ENCODE assay signal across 9 mouse cellular contexts in genomic region chr15:89425711-89426121, GRCm38 (mm10). TPM values are rescaled to one million over a fixed set of nuclear protein-coding genes. Genes with fewer than 3 reads are reported as not detected.
DNase-seq lines count a peak whose midpoint lies in the region; ATAC-seq and TF ChIP-seq lines count a peak whose summit lies in the region.
"Had no signal": no experiment of that assay in that cellular context is flagged by ENCODE, and none has a peak within 500 bp of the region (broad histone marks: within the 10 kb centered on the region; RNA-seq: fewer than 3 reads in every experiment).

Gene Cpt1b, minus strand, starts transcription at chr15:89425863.

- H3K4me3 ChIP-seq in midbrain, embryonic 10.5 days, result peak within 1 kb of the TSS; percentile 23; the same call in 1 of the 2 replicates
- H3K4me3 ChIP-seq in midbrain, postnatal 0 days (ENCODE audit: low read depth, low read length), result no peak within 1 kb of the TSS
- no peak within 1 kb of the TSS for H3K4me3 ChIP-seq in kidney, embryonic 15.5 days (replicated peaks)

- H3K9ac ChIP-seq in midbrain, postnatal 0 days (replicated peaks; ENCODE audit: low read length, poor library complexity, severe bottlenecking), result no peak within 1 kb of the TSS
- H3K9ac ChIP-seq in kidney, embryonic 15.5 days, result no peak within 1 kb of the TSS

- H3K4me2 ChIP-seq in midbrain, postnatal 0 days (ENCODE audit: low read depth, low read length, poor library complexity, severe bottlenecking), result no peak within 1 kb of the TSS
- H3K4me2 ChIP-seq in kidney, embryonic 15.5 days, result peak within 1 kb of the TSS; percentile 45

- no peak for ATAC-seq in midbrain, postnatal 0 days (ENCODE audit: low FRiP score)
- ATAC-seq in kidney, embryonic 15.5 days (replicated peaks; ENCODE audit: low FRiP score), result no peak
- no peak for ATAC-seq in granulocyte monocyte progenitor cell, adult 5-6 weeks (replicated peaks; ENCODE audit: poor library complexity, severe bottlenecking)

- H3K27ac ChIP-seq in midbrain, embryonic 10.5 days (replicated peaks), result no peak within 1 kb of the TSS; the same call in 1 of the 2 replicates
- no peak within 1 kb of the TSS for H3K27ac ChIP-seq in midbrain, postnatal 0 days (ENCODE audit: low read depth, low read length)
- H3K27ac ChIP-seq in kidney, embryonic 15.5 days, result no peak within 1 kb of the TSS

- no peak for TF ChIP-seq CTCF in midbrain, postnatal 0 days (IDR thresholded peaks at IDR 0.05)

- DNase-seq in midbrain, embryonic 10.5 days (ENCODE audit: low spot score), result no peak
- no peak for DNase-seq in midbrain, postnatal 0 days (ENCODE audit: low spot score)
- peak; percentile 98 for DNase-seq in heart, adult 11 months
- DNase-seq in skeletal muscle tissue, adult 2 months (ENCODE audit: low read depth, low spot score), result peak; percentile 89
- DNase-seq in frontal cortex, postnatal 14 days (ENCODE audit: low spot score in 2 of 2), result no peak
- DNase-seq in cerebellum, adult 9-10 months, result no peak

- peaks cover 33% of the 10 kb centered on the region for H3K4me1 ChIP-seq in midbrain, embryonic 10.5 days
- no peaks in the 10 kb centered on the region for H3K4me1 ChIP-seq in midbrain, postnatal 0 days (ENCODE audit: insufficient read depth, low read length)
- H3K4me1 ChIP-seq in kidney, embryonic 15.5 days, result peaks cover 23% of the 10 kb centered on the region

- H3K9me3 ChIP-seq in midbrain, embryonic 10.5 days (replicated peaks), result no peaks in the 10 kb centered on the region
- no peaks in the 10 kb centered on the region for H3K9me3 ChIP-seq in midbrain, postnatal 0 days (ENCODE audit: low read length)
- H3K9me3 ChIP-seq in kidney, embryonic 15.5 days (replicated peaks), result no peaks in the 10 kb centered on the region
- H3K9me3 ChIP-seq: G1E had no signal

- peaks cover 50% of the 10 kb centered on the region for H3K36me3 ChIP-seq in midbrain, embryonic 10.5 days
- H3K36me3 ChIP-seq in midbrain, postnatal 0 days (ENCODE audit: insufficient read depth, low read length), result peaks cover 24% of the 10 kb centered on the region
- H3K36me3 ChIP-seq in kidney, embryonic 15.5 days, result peaks cover 27% of the 10 kb centered on the region

- WGBS in midbrain, embryonic 10.5 days, result 33% methylated on average over 6 of the region's 6 CpGs
- WGBS in midbrain, postnatal 0 days, result 40% methylated on average over 6 of the region's 6 CpGs
- WGBS in kidney, embryonic 15.5 days, result 31% methylated on average over 6 of the region's 6 CpGs

- H3K27me3 ChIP-seq in midbrain, embryonic 10.5 days (ENCODE audit: low read depth, poor library complexity, severe bottlenecking), result peaks cover 13% of the 10 kb centered on the region; the same call in 1 of the 2 replicates
- H3K27me3 ChIP-seq in midbrain, postnatal 0 days (ENCODE audit: insufficient read depth, low read length), result no peaks in the 10 kb centered on the region
- no peaks in the 10 kb centered on the region for H3K27me3 ChIP-seq in kidney, embryonic 15.5 days

RNA-seq across cellular contexts. Expression of gene Cpt1b, which starts in this region (rescaled TPM):
- polyA plus RNA-seq in midbrain, embryonic 10.5 days (2016; fragmentation: Nextera tagmentation; extraction: Ambion mirVana), result 0.83 and 0.97 TPM in 2 replicates
- total RNA-seq in midbrain, postnatal 0 days (2014; rRNA removed), result 2.4 and 4.7 TPM in 2 replicates
- 1.7 and 2.2 TPM in 2 replicates for polyA plus RNA-seq in midbrain, postnatal 0 days (2015; fragmentation: Nextera tagmentation; extraction: Ambion mirVana)
- polyA plus RNA-seq in kidney, embryonic 15.5 days (2015; fragmentation: Nextera tagmentation; extraction: Ambion mirVana), result 3.9 and 4.4 TPM in 2 replicates
- 2.8 and 2.9 TPM in 2 replicates for total RNA-seq in granulocyte monocyte progenitor cell, adult 5-6 weeks (2014; fragmentation: Nextera tagmentation)
- total RNA-seq in granulocyte monocyte progenitor cell, adult 5-6 weeks (2017), result 1.5 TPM in 1 of 2 replicates, not detected in the other

Comparison
In these comparisons a context has a peak if more than half of its experiments do, and no peak if none do; other contexts are left out.
1. DNase-seq: peak in heart, adult 11 months (single experiment) and skeletal muscle tissue, adult 2 months (single experiment); none in midbrain, embryonic 10.5 days (single experiment), midbrain, postnatal 0 days (single experiment), frontal cortex, postnatal 14 days (0 of 2) and cerebellum, adult 9-10 months (single experiment).